Mouse (Mus musculus) stomach, postnatal 0 days (tissue): Measurements from ENCODE around the gene Cog5.

Experiments used
- CTCF ChIP-seq: IDR thresholded peaks from 2 replicates; pipeline ENCODE4 v1.5.1; 2016; ENCODE audit warnings: antibody characterized with exemption, low read depth, mild to moderate bottlenecking, moderate library complexity
- EP300 ChIP-seq: optimal IDR thresholded peaks from 2 replicates; pipeline ENCODE3; 2016; ENCODE audit warnings: antibody characterized with exemption

DNA sequence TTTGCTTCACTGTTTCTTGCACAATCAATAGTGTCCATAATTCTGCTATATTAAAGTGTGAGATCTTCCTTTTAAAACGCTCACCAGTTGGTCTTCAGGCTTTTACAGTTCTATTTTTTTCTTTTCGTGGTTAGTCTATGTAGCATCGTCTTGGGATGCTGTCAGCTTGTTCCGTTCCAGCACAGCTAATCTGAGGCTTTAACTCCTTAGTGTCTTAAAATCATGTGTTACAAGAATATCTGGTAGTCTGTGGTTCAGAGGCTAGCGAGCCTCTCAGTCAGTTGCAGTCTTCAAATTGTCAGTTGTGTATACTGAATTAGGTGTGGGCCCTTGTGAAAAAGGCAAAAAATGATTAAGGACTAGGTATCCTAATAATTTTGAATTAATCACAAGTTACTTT, 57.6 kb downstream of the Cog5 start:
- TF ChIP-seq CTCF, result no peak
- TF ChIP-seq EP300, result no peak
